Mouse (Mus musculus) bone marrow macrophage, adult 2 months (primary cell): ENCODE measurements at regions not wholly inside any gene's neighbourhood (a gene's known extent, or its start where the extent isn't known, plus 50 kb on each side); places are given as distances from the start of the nearest gene placed in this dataset.

Source experiments
- H3K27ac ChIP-seq: 2 replicates; pipeline ENCODE4 v1.5.1; 2012; ENCODE audit warnings: low read depth, low read length; ENCODE audit not compliant: insufficient read depth
- H3K4me1 ChIP-seq: 2 replicates; pipeline ENCODE4 v1.6.1; 2012; ENCODE audit warnings: low read length; ENCODE audit not compliant: control insufficient read depth, insufficient read depth
- H3K4me3 ChIP-seq: 2 replicates; pipeline ENCODE4 v1.5.1; 2012; ENCODE audit warnings: mild to moderate bottlenecking, low read length, moderate library complexity; ENCODE audit not compliant: insufficient read depth
- CTCF ChIP-seq: IDR thresholded peaks from 2 replicates; pipeline ENCODE4 v1.5.1; 2012; ENCODE audit warnings: low read depth, mild to moderate bottlenecking, low read length, moderate library complexity
- POLR2A ChIP-seq: IDR thresholded peaks from 2 replicates; pipeline ENCODE4 v1.6.1; 2012; ENCODE audit warnings: mild to moderate bottlenecking, low read depth, low read length, borderline replicate concordance

DNA sequence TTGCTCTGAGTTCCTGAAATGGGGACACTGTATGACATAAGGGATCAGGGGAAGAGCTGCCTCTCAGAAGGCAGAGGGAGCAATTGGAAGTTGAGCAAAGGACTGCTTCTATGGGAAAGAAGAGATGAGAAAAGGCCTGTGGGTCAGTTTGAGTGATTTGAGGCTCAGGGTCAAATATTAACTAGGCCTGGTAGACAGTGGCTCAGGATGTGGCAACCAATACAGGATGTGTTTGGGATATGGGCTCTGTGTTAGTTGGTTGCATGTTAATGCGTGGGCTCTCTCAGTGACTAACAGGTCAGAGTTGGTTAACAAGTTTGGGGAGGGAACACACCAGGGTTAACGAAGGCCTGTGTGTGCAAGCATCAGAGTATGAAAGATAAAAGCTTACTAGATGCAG, 169.3 kb upstream of the Gmds start:
- no peak overlapping the region for H3K27ac ChIP-seq
- no peak for TF ChIP-seq CTCF
- no peak for TF ChIP-seq POLR2A
- H3K4me3 ChIP-seq, result no peak overlapping the region
- H3K4me1 ChIP-seq, result 0 out of 2 replicates have a peak, but pooled peaks cover under 1% of the 10 kb centered on the region

DNA sequence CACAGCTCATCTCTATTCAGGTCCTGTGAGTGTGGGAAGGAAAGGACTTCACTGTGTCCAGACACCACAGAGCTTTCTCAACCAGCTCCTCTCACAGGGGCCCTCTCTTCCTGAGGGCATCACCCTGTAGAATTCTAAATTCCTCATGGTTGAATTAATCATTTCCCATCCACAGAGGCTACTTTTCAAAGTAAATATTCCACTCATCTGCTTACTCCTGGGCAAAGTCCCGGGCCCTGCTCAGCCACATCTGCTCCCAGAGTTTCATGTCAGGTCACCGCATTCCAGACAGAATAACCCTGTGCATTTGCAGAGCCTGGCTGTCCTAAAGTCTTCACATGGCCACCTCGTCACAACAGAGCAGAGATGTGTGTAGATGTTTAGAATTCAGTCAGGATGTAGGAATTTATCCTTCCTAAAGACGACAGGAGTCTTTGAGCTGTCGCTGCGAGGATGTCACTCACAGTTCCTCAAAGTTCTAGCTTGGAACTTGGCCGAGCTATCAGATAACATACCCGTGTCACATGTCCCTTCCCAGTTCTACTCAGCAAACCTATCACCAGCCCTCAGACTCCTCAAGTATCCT, 159.8 kb upstream of the Gmds start:
- Histone ChIP-seq H3K4me1 (peaks cover 26% of the 10 kb centered on the region), H3K27ac (no peak overlapping the region), H3K4me3 (no peak overlapping the region)
- TF ChIP-seq CTCF (no peak), POLR2A (no peak)

DNA sequence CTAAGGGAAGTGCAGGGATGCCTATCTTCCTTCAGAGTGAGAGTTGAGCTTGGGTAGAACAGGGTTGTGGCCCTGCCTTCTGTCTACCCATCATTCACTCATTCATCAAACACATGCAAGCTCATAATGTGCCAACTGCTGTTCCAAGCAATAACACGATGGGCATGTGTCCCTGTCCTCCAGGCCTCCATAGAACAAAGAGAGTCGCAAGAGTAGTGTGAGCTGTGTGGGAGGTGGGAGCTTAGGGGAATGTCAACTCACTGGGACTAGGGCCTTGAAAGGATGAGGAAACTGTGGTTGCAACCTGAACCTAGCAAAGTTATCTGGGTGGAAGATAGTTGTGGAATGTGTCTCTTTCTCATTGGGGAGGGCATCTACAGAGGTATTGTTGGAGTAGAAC, 157.7 kb upstream of the Gmds start:
- Histone ChIP-seq H3K27ac (no peak overlapping the region), H3K4me3 (no peak overlapping the region), H3K4me1 (peaks cover 26% of the 10 kb centered on the region)
- no peak for TF ChIP-seq CTCF
- no peak for TF ChIP-seq POLR2A

DNA sequence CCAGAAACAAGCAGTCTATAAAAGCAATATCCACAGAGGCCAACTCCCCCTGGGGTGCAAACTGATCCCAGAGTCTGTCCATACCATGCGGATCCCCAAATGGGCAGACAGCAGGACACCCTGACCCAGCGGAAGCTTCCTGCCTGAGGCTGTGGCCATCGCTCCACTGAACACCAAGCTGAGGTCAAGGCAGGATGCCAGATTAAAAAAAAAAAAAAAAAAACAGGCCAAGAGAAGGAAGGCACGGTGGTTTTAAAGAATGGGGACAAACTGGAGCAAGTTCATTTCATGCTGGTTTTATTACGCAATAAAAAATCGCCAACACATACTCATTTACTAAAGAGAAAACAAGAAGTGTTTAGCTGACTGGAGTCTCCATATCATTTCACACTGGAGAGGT, 156.5 kb upstream of the Gmds start:
- Histone ChIP-seq H3K4me1 (peaks cover 26% of the 10 kb centered on the region), H3K27ac (peak overlapping the region; percentile 68), H3K4me3 (no peak overlapping the region)
- no peak for TF ChIP-seq CTCF
- no peak for TF ChIP-seq POLR2A

DNA sequence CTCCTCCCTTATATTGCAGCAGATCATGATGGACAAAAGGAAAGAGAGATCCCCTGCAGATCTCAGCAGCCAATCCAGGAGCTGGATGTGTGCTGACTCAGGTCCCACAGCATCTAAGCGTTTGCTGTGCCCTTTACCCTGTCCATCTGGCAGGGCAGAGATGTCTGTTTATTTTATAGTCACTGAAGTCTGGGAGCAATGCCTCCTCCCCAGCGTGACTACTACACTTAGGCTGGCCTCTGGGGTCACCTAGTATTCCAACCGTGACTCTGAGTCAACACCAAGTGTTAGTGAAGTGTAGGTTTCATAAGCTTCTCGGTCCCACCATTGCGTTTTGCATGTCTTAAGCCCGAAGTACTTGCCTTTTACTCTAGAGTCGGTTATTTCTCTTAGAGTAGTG, 155.3 kb upstream of the Gmds start:
- no peak overlapping the region for H3K27ac ChIP-seq
- TF ChIP-seq POLR2A (no peak), CTCF (no peak)
- no peak overlapping the region for H3K4me3 ChIP-seq
- H3K4me1 ChIP-seq, result peaks cover 26% of the 10 kb centered on the region

DNA sequence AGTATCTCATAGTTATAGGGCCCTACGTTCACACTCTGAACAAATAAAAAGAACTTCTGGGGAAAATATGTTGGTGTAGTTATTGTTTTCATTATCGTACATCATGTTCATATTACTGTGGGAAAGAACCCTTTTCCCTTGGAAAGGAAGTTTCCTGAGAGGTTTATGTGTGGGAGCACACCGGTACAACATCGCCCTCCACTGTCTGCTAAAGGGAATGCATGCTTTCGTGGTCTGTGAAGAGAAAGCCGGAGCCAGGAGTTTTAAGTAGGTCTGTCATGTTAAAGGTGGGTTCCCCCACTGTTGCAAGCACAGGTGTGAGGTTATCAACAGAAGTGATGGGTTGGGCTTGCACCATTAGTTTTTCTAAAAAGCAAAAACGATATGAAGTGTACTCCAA, 154.8 kb upstream of the Gmds start:
- TF ChIP-seq CTCF, result 0 out of 2 replicates have a peak, but pooled peaks have one; percentile 27
- TF ChIP-seq POLR2A, result no peak
- H3K27ac ChIP-seq, result no peak overlapping the region
- H3K4me1 ChIP-seq, result peaks cover 26% of the 10 kb centered on the region

DNA sequence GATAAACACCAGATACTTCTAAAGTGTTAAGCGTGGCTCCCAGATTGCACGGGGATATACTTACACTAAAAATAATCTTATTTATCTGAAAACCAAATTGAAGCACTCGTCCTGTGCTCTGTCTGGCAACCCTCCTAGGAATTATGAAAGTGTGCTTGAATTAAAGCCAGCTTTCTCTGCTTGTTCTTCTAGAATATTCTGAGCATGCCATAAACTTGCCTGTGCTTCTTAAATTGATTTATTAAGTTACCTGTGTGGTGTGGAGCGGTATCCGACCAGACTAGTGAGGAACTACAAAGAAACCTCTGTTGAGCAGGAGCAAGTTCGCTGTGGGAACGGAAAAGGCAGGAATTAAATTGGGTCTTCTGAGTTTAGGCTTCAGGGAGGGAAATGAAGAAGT, 154.0 kb upstream of the Gmds start:
- H3K27ac ChIP-seq, result no peak overlapping the region
- no peak for TF ChIP-seq CTCF
- no peak for TF ChIP-seq POLR2A

More for the DNA sequence above, 154.8 kb upstream of the Gmds start:
- no peak overlapping the region for H3K4me3 ChIP-seq

DNA sequence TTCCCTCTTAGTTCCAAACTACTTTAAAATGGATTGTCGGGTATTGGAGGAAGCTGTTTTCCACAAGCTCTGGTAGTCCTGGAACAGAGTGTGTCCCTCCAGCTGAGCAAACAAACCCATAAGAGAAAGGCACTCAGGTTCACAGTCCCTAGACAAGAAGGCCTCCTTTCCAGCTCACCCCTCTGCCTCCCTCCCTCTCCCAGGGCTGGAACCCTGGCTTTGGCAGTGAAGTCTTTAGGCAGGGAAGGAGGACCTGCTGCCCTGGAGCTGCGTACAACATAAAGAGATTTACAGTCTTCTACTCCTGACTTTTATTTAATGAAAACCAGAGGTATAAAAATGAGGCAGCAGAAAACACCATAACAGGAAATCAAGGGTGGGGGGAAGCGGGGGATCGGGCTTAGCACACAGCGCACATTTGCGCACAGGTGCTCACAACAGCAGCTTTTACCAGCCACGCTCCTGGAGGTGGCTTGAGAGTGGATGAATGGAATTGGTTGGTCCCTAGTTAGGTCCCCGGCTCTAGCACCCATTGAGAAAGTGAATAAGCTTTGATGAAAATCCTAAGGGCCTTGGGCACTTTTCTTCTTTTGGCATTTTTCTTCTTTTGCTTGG, 143.0 kb upstream of the Gmds start:
- Histone ChIP-seq H3K4me1 (peaks cover 2% of the 10 kb centered on the region), H3K27ac (no peak overlapping the region), H3K4me3 (no peak overlapping the region)
- no peak for TF ChIP-seq POLR2A
- no peak for TF ChIP-seq CTCF

More for the DNA sequence above, 154.0 kb upstream of the Gmds start:
- H3K4me1 ChIP-seq, result peaks cover 26% of the 10 kb centered on the region
- H3K4me3 ChIP-seq, result no peak overlapping the region

DNA sequence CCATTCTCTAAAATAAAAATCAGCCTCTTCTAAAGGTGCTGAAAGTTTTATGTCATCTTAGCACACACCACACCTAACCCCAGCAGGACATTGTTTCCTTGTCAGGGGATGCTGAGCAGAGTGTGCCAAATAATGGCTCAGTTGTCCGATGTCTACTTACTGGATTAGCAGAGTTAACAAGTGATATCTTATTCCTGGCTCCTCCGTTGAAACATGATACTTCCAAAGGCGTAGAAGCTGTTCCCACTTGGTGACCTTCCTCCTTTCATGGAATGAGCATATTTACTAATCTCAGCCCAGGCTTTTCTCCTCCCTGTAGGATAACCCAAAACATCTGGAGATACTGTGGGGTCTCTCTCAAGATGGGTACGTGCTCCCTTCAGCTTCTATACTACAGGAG, 141.5 kb upstream of the Gmds start:
- Histone ChIP-seq H3K4me3 (no peak overlapping the region), H3K27ac (no peak overlapping the region), H3K4me1 (peaks cover 2% of the 10 kb centered on the region)
- TF ChIP-seq CTCF (no peak), POLR2A (no peak)

DNA sequence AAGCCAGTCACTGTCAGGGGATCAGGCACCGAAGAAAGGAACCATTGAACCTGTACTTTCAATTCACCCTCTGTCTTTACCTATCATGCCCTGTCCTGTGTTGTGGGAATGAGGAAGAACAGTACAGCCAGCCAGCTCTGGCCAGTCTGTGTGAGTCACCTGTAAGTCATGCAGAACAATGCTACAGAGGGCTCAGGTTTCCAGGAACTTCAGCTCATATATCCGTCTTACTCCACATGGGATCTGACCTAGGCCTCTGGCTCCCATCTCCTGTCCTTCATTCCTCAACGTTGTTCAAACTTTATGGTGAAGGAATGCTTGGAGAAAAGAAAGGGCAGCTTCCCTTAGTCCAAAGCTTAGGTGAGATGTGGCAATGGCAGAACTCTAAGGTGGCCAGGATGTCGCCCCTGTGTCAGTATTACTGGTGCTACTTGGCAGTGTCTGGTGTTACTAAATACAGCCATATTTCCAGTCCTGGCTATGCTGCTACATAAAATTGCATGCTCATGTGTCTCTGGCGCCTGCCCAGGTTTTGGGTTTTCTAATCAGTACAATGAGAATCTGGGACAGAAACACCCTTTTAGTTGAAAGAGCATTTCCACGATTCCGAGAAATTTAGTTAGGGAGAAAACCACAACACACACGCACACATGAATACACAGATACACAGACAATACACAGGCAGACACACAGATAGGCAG, 140.7 kb upstream of the Gmds start:
- TF ChIP-seq POLR2A (no peak), CTCF (no peak)
- Histone ChIP-seq H3K4me3 (no peak overlapping the region), H3K4me1 (peaks cover under 1% of the 10 kb centered on the region), H3K27ac (no peak overlapping the region)
